In the genomic region with DNA sequence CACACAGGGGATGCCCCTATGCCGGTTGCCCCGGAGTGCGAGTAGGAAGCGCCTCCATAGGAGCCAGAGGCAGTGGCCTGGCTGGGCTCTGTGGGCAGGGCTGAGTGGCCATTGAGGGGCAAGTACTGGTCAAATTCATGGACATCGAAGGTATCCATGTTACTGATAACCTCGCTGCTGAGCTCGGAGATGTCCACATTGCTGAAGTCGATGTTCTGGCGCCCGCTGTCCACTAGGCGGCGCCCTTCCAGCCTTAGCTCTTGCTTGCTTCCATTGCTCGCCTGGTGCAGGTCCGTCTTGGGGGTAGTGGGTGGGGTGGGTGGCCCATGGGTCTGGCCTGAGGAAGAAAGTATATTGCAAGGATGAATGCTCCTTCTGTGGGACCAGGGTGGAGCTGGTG, we compare ENCODE assay signal across 7 mouse cellular contexts. TPM values are rescaled to one million over a fixed set of nuclear protein-coding genes. Genes with fewer than 3 reads are reported as not detected.
DNase-seq lines count a peak whose midpoint lies in the region; ATAC-seq and TF ChIP-seq lines count a peak whose summit lies in the region.

No protein-coding gene starts in this region.

- TF ChIP-seq CTCF in ES-Bruce4 (IDR thresholded peaks at IDR 0.05; ENCODE audit: low read depth, low read length) = peak; percentile 97

- no peak overlapping the region for H3K27ac ChIP-seq in ES-Bruce4 (ENCODE audit: insufficient read depth, low read length)
- no peak overlapping the region for H3K27ac ChIP-seq in embryonic facial prominence, embryonic 11.5 days (replicated peaks; ENCODE audit: low read depth, low read length)

- no peaks in the 10 kb centered on the region for H3K9me3 ChIP-seq in ES-Bruce4 (replicated peaks; ENCODE audit: control insufficient read depth, insufficient read depth, low read length, poor library complexity, severe bottlenecking)
- no peaks in the 10 kb centered on the region for H3K9me3 ChIP-seq in embryonic facial prominence, embryonic 11.5 days (replicated peaks; ENCODE audit: control insufficient read depth, low read length)

- WGBS in embryonic facial prominence, embryonic 11.5 days = 26% methylated on average over 14 of the region's 14 CpGs

- intact Hi-C loops in heart, postnatal 36 days (cut with DNase I) = loop anchor here (2.0 kb wide), 1 partner anchor 131 kb away; no protein-coding TSS in a partner anchor

- no peak overlapping the region for H3K9ac ChIP-seq in ES-Bruce4 (ENCODE audit: low read depth, poor library complexity, severe bottlenecking)
- no peak overlapping the region for H3K9ac ChIP-seq in embryonic facial prominence, embryonic 11.5 days (replicated peaks; ENCODE audit: low read length)

- no peaks in the 10 kb centered on the region for H3K36me3 ChIP-seq in ES-Bruce4 (ENCODE audit: control insufficient read depth, insufficient read depth, low read length, poor library complexity, severe bottlenecking)
- H3K36me3 ChIP-seq in embryonic facial prominence, embryonic 11.5 days (replicated peaks; ENCODE audit: control insufficient read depth, insufficient read depth, low read depth, low read length) = no peaks in the 10 kb centered on the region

- no peaks in the 10 kb centered on the region; the same call in 1 of the 2 replicates for H3K27me3 ChIP-seq in ES-Bruce4 (ENCODE audit: control insufficient read depth, insufficient read depth, low read length, poor library complexity, severe bottlenecking)
- H3K27me3 ChIP-seq in embryonic facial prominence, embryonic 11.5 days (ENCODE audit: control insufficient read depth, insufficient read depth, low read length) = peaks cover 9% of the 10 kb centered on the region

- TF ChIP-seq POLR2A in ES-Bruce4 (IDR thresholded peaks at IDR 0.05; ENCODE audit: insufficient read depth, low read length) = no peak

- peak overlapping the region; percentile 26; the same call in 1 of the 2 replicates for H3K4me3 ChIP-seq in ES-Bruce4 (ENCODE audit: low read depth, low read length)
- H3K4me3 ChIP-seq in embryonic facial prominence, embryonic 11.5 days (ENCODE audit: low read depth, low read length) = no peak overlapping the region

- no peak for TF ChIP-seq EP300 in ES-Bruce4 (IDR thresholded peaks at IDR 0.05; ENCODE audit: insufficient read depth, low read depth, low read length)

- peak; percentile 67 to 72 for DNase-seq in adrenal gland, adult 18-20 months (ENCODE audit: low spot score in 2 of 2)
- peak; percentile 88 for DNase-seq in embryonic facial prominence, embryonic 11.5 days (ENCODE audit: low spot score)
- peak; percentile 59 to 70 for DNase-seq in heart, postnatal 36 days
- peak; percentile 59 to 87 for DNase-seq in layer of hippocampus, adult 8-10 months (ENCODE audit: low spot score in 2 of 2)
- peak; percentile 67 for DNase-seq in lung, postnatal 10 days
- DNase-seq in retina, postnatal 7 days (ENCODE audit: low read depth, low spot score) = peak; percentile 62

- ATAC-seq in embryonic facial prominence, embryonic 11.5 days (replicated peaks; ENCODE audit: insufficient number of reproducible peaks, low FRiP score, low TSS enrichment, low read depth) = peak; percentile 32; the same call in 1 of the 2 replicates

- no peaks in the 10 kb centered on the region for H3K4me1 ChIP-seq in ES-Bruce4 (ENCODE audit: control insufficient read depth, insufficient read depth, low read length)
- H3K4me1 ChIP-seq in embryonic facial prominence, embryonic 11.5 days (ENCODE audit: control insufficient read depth, insufficient read depth, low read length) = peaks cover 3% of the 10 kb centered on the region

- no peak overlapping the region; the same call in 1 of the 2 replicates for H3K4me2 ChIP-seq in embryonic facial prominence, embryonic 11.5 days (ENCODE audit: low read depth, low read length)

RNA-seq across cellular contexts. Expression of gene Sox8, which starts 2.7 kb away (rescaled TPM):
- 0.32 and 0.48 TPM in 2 replicates for polyA plus RNA-seq in ES-Bruce4 (2011; ENCODE audit: insufficient read depth, insufficient read length, low read depth, missing spikeins)
- total RNA-seq in adrenal gland, adult 18-20 months (2021) = 1 to 10 TPM in 1 of 2 experiments, under 1 TPM in 1; 0.73 to 1.6 TPM
- 6.2 and 9.5 TPM in 2 replicates for polyA plus RNA-seq in embryonic facial prominence, embryonic 11.5 days (2014; fragmentation: Nextera tagmentation; extraction: Ambion mirVana)
- under 1 TPM; 0.33 to 0.49 TPM for total RNA-seq in heart, postnatal 36 days (2021)
- 10 to 100 TPM; 47.4 to 54.5 (median 52.1) TPM for total RNA-seq in layer of hippocampus, adult 8-10 months (2022)

RNA-seq across cellular contexts. Expression of gene Lmf1, which starts 11.1 kb away (rescaled TPM):
- 15.2 and 16.1 TPM in 2 replicates for polyA plus RNA-seq in ES-Bruce4 (2011; ENCODE audit: insufficient read depth, insufficient read length, low read depth, missing spikeins)
- total RNA-seq in adrenal gland, adult 18-20 months (2021) = 10 to 100 TPM; 36.9 to 38.7 TPM
- polyA plus RNA-seq in embryonic facial prominence, embryonic 11.5 days (2014; fragmentation: Nextera tagmentation; extraction: Ambion mirVana) = 24.9 and 25.7 TPM in 2 replicates
- total RNA-seq in heart, postnatal 36 days (2021) = 10 to 100 TPM; 27.4 to 33.8 TPM
- 10 to 100 TPM; 27.0 to 33.4 (median 28.4) TPM for total RNA-seq in layer of hippocampus, adult 8-10 months (2022)

Comparison
In these comparisons a context has a peak if more than half of its experiments do, and no peak if none do; other contexts are left out.
1. RNA of gene Sox8, which starts 2.7 kb away (total RNA-seq): 47.4 to 54.5 TPM in layer of hippocampus, adult 8-10 months; 0.73 to 1.6 TPM in adrenal gland, adult 18-20 months and 0.33 to 0.49 TPM in heart, postnatal 36 days; every median in the first group is over 10 times any median in the second.
2. Peak in every context shown above with its lines, with median percentiles within 50 percentile points of each other: DNase-seq.